Mouse (Mus musculus): ENCODE measurements around the gene Piga.
A peak's percentile ranks its signal among the peaks of the same experiment; 100 is the strongest.

Gene Piga

DNA sequence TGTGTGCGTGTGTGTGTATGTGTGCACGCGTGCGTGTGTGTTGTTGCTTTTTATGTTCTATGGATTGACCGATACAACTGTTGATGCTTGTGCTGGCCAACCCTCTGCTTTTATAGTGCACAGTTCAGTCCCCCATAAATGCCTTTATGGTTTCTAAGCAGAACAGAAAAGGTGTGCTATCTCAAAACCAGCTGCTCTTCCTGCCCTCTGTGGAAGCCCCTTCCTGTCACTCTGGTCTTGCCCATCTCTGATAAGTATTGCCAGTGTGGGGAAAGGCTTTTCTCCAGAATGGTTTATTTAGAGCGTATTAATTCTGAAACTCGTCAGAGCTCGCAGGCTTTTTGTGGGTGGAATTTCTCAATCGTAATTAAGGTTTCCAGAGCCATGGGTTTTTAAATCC lies 13.1 kb downstream of the Piga start:
- DNase-seq (ENCODE audit: low read depth, low spot score) = no peak

DNA sequence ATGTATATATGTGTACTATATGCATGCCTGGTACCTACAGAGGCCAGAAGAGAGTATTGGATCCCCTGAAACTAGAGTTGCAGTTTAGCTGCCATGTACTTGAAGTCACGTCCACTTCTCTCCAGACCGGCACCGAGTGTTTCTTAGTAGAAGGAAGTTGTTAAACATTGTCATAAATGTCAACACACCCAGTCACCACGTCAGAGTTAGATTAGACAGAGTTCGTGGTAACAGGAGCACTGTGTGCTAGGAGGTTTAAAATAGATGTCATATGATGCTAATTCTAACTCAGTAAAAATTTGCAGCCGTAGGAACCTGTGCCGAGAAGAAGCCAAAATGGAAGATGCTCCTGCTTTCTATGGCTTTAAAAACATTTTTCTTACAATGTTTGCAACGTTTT lies 17.1 kb downstream of the Piga start, which contains the start of gene Asb11:
TSS of gene Asb11 (plus strand) at position 286 of the 400 bp plus-strand sequence.
- DNase-seq (ENCODE audit: low read depth, low spot score) = no peak

DNA sequence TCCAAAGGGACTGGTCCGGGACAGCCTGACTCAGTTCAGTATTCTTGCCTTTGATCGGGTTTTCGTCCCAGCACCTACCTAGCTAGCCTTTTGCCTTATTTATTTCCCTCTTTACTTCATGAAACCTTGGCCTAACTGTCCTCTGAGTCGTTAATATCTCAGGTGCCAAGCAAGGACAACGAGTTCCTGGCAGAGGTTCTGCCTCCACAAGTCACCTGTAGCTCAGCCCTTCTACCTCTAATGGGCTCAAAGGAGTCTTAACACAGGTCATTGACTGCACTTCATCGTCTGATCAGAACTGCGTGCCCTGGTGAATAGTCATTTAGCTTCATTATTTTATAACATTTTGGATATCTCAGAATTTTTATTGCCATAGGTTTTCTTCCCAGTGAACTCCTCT lies 19.9 kb downstream of the Piga start:
- no peak for DNase-seq (ENCODE audit: low read depth, low spot score)

DNA sequence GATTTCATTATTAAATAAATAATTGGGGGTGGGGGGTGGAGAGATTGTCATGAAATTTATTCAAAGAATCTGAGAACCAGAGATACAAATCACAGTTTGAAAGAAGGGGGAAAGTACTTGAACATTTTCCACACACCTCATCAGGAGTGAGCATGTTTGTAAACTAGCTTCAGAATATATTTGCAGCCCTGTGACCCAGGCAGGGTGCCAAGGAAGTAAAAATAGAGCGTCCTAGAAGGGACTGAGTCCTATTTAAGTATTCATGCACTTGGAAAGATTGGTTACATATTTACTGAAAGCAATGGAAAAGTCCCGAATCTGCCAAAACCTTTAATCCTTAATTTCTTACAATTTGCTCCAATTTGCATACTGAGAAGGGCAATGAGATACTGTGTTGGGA lies 20.6 kb downstream of the Piga start:
- DNase-seq (ENCODE audit: low read depth, low spot score) = no peak

DNA sequence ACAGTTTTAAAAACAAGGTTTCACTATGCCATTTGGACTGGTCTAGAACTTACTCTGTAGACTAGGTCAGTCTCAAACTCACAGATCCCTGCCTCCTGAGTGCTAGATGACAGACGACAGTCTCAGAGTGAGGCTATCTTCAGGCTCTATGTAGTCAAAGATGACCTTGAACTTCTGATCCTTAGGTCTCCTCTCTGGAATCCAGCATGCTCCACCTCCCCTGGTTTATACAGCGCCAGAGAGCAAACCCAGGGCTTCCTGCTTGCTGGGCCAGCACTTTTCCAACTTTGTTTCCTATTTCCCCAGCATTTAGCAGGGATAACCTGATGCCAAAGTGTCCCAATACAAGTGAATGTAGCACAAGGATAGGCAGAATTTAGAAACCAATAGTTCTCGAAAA lies 21.1 kb downstream of the Piga start:
- DNase-seq (ENCODE audit: low read depth, low spot score) = no peak

DNA sequence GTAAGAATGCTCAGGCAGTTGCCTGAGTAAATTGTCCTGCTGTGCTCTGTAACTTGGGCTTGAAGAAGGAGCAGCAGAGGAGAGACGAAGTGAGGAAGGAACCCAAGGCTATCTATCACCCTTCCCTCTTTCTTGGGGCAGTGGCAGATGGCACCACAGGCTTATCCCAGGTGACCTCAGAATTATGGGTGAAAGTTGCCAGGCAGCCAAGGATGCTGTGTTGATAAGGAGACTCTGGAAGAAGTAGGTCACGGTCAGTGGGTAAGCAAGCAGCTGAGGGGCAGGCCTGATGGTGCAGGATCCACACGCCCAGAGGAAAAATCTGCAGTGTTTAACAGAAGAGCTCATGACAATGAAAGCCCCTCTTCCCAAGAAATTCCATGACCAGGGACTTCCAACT lies 21.7 kb downstream of the Piga start:
- DNase-seq (ENCODE audit: low read depth, low spot score) = no peak

DNA sequence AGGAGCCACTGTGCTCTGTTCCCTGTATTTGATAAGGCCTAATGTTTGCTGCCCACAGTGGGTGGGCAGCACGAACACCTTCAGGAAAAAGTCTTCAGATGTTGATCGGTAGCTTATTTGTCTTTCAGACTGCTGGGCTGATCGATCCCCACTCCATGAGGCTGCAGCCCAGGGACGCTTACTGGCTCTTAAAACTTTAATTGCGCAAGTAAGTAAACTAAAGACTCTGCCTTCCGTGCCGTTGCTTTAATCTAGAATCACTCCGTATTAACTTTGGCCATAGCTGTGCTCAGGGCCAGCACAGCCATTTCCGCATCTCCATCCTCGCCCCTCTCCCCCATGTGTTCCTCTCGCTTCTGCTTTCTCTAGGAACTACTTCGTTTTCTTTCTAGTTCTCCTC lies 26.0 kb downstream of the Piga start:
- no peak for DNase-seq (ENCODE audit: low read depth, low spot score)

DNA sequence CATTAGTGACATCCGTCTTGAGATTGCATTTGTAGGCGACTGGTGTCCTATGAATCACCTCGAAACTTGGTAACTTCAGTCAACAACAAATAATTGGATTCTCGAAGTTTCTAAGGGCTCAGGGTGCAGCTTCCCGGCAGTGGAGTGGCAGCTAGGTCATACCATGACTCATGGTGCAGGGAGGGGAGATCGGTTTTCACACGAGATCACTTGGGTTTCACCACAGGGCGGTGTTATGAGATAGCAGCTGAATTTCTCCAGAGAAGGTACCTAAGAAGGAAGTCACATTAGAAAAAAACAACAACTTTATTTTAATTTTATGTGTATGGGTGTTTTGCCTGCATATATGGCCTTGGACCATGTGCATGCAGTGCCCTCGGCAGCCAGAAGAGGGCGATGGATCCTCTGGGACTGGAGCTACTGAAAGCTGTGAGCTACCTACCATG lies 26.5 kb downstream of the Piga start:
- DNase-seq (ENCODE audit: low read depth, low spot score) = no peak

DNA sequence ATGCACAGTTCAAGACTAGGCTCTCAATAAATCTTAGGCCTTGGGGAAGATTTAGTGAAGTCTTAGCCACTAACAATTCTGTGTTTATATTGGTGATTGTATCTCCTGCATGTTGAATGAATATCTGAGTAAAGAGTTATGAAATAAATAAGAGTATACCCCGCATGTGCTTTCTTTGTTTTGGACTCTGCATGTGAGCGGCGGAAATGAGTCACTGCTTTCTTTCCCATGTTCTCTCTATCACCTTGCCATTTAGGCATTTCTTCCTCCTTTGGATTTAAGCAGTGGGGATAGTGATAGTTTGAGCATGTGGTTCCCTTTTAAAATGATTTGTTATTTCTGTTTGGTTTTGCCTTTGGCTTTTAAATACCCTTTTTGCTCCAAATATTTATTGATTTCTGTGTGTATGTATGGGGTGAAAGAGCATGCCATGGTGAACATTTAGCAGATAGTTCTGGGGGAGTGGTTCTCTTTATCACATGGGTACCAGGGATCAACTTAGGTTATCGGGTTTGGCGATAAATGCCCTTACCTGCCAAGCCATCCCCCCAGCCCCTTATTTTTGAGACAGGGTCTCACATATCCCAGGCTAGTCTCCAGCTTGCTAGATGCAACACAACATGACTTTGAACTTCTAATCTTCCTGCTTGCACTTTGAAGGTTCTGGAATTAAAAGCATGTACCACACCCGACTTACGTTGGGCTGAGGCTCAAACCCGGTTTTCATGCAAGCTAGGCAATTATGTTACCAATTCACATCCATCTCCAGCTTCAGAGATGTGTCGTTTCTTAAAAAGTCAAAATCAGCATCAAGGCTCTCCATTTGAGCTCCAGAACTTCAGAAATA lies 27.5 kb downstream of the Piga start:
- no peak for DNase-seq (ENCODE audit: low read depth, low spot score)

DNA sequence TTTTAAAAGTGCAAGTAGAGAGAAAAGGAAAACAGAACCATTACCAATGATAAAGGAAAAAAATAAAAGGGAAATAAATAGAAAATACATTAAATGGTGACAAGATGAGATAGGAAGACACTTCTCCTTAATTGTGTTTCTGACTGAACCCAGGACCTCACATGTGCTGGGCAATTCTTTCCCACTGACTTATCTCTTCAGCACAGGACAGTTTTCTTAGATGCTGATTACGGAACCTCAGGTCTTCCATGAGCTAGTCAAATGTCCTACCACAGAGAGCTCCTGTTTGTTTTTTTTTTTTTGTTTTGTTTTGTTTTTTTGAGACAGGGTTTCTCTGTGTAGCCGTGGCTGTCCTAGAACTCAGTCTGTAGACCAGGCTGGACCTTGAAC lies 28.1 kb downstream of the Piga start:
- no peak for DNase-seq (ENCODE audit: low read depth, low spot score)

DNA sequence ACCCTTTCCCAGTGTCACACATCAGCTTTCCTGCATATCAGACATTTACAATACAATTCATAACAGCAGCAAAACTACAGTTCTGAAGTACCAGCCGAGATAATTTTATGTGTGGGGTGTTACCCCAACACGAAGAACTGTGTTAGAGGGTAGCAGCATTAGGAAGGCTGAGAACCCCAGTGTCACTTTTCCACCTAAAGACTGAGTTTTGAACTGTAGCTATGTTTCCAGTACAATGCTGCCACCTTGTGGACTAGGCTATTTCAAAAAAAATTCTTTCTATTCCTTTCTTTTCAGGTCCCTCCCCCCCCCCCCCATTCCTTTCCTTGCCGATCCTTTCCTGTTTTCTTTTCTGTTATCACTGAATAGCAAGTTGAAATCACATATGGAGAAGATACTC lies 29.6 kb downstream of the Piga start:
- DNase-seq (ENCODE audit: low read depth, low spot score) = peak; percentile 42

DNA sequence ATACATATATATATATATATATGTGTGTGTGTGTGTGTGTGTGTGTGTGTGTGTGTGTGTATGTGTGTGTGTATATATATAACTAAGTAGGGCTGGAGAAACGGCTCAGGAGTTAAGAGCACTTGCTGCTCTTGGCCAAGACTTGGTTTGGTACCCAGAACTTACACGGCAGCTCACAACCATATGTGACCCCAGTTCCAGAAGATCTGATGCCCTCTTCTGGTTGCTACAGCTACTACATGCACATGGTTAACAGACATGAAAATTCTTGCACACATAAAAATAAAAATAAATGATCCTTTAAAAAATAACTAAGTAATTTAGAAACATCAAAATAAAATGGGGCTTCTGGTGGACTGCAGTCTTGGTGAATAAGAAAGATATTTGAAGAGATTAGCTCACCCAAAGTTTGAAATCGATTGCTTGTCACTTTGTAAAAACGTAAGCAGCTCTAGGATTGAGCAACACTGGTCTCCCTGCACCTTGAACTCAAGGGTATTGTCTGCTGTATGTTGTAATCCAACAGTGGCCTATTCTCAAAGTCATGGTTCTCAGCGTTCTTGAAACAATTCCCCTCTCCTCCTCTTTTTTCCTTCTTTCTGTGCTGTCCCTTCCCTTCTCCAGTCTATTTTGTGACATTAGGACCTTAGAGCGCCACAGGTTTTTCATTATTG lies 39.8 kb downstream of the Piga start:
- DNase-seq (ENCODE audit: low read depth, low spot score) = no peak

Data from CD4-positive helper T cell, adult 2 months (primary cell).